Mouse (Mus musculus) bone marrow macrophage, adult 2 months (primary cell): ENCODE data around the gene Gas6. TPM values are rescaled to one million over a fixed set of nuclear protein-coding genes. Genes with fewer than 3 reads are reported as not detected.

Experiments used
- H3K27ac ChIP-seq: 2 replicates; pipeline ENCODE4 v1.5.1; 2012; ENCODE audit warnings: low read depth, low read length; ENCODE audit not compliant: insufficient read depth
- H3K4me1 ChIP-seq: 2 replicates; pipeline ENCODE4 v1.6.1; 2012; ENCODE audit warnings: low read length; ENCODE audit not compliant: control insufficient read depth, insufficient read depth
- H3K4me3 ChIP-seq: 2 replicates; pipeline ENCODE4 v1.5.1; 2012; ENCODE audit warnings: mild to moderate bottlenecking, low read length, moderate library complexity; ENCODE audit not compliant: insufficient read depth
- CTCF ChIP-seq: IDR thresholded peaks from 2 replicates; pipeline ENCODE4 v1.5.1; 2012; ENCODE audit warnings: low read depth, mild to moderate bottlenecking, low read length, moderate library complexity
- POLR2A ChIP-seq: IDR thresholded peaks from 2 replicates; pipeline ENCODE4 v1.6.1; 2012; ENCODE audit warnings: mild to moderate bottlenecking, low read depth, low read length, borderline replicate concordance
- polyA plus RNA-seq: library from polyadenylated mRNA; stranded (reverse); fragments of >200 nt; gene quantifications from 2 replicates; pipeline ENCODE4 v1.2.4, GENCODE M21; 2012; ENCODE audit not compliant: missing spikeins, insufficient read depth, insufficient read length

The Gas6 gene
- polyA plus RNA-seq, 1 experiment, result 319 TPM

- H3K27ac ChIP-seq, result no peak overlapping the region
- no peaks in the 10 kb centered on the region for H3K4me1 ChIP-seq
- TF ChIP-seq CTCF (no peak), POLR2A (no peak)
- H3K4me3 ChIP-seq, result no peak overlapping the region
Measured at GRCm38 (mm10) chr8:13446456-13446855, 47.8 kb downstream of the Gas6 start.

- H3K27ac ChIP-seq, result no peak overlapping the region
Measured at GRCm38 (mm10) chr8:13442152-13442551, 52.1 kb downstream of the Gas6 start.

GRCm38 (mm10) chr8:13437531-13437930 is 56.8 kb downstream of the Gas6 start:
- no peaks in the 10 kb centered on the region for H3K4me1 ChIP-seq
- H3K4me3 ChIP-seq, result no peak overlapping the region
- TF ChIP-seq POLR2A (no peak), CTCF (no peak)
- H3K27ac ChIP-seq, result no peak overlapping the region

More at GRCm38 (mm10) chr8:13442152-13442551, 52.1 kb downstream of the Gas6 start:
- TF ChIP-seq CTCF (no peak), POLR2A (no peak)
- Histone ChIP-seq H3K4me3 (no peak overlapping the region), H3K4me1 (no peaks in the 10 kb centered on the region)

GRCm38 (mm10) chr8:13436052-13436451 is 58.2 kb downstream of the Gas6 start:
- TF ChIP-seq POLR2A (no peak), CTCF (no peak)
- no peak overlapping the region for H3K4me3 ChIP-seq
- no peaks in the 10 kb centered on the region for H3K4me1 ChIP-seq
- no peak overlapping the region for H3K27ac ChIP-seq

- Histone ChIP-seq H3K4me3 (no peak within 1 kb of the TSS), H3K4me1 (no peaks in the 10 kb centered on the region), H3K27ac (no peak within 1 kb of the TSS)
Measured at GRCm38 (mm10) chr8:13434889-13435288, 59.4 kb downstream of the Gas6 start, which contains the start of gene Tmem255b. Tmem255b (plus strand) TSS chr8:13435189.

GRCm38 (mm10) chr8:13433130-13433529 is 61.2 kb downstream of the Gas6 start:
- H3K4me1 ChIP-seq, result no peaks in the 10 kb centered on the region
- no peak overlapping the region for H3K4me3 ChIP-seq
- H3K27ac ChIP-seq, result no peak overlapping the region
- TF ChIP-seq POLR2A (no peak), CTCF (no peak)

More at GRCm38 (mm10) chr8:13434889-13435288, 59.4 kb downstream of the Gas6 start, which contains the start of gene Tmem255b:
- TF ChIP-seq POLR2A (no peak), CTCF (no peak)

- H3K27ac ChIP-seq, result no peak overlapping the region
- TF ChIP-seq CTCF (no peak), POLR2A (no peak)
- H3K4me3 ChIP-seq, result no peak overlapping the region
- no peaks in the 10 kb centered on the region for H3K4me1 ChIP-seq
Measured at GRCm38 (mm10) chr8:13430866-13431265, 63.4 kb downstream of the Gas6 start.

GRCm38 (mm10) chr8:13430412-13430811 is 63.9 kb downstream of the Gas6 start:
- no peak for TF ChIP-seq CTCF
- TF ChIP-seq POLR2A, result no peak
- no peak overlapping the region for H3K4me3 ChIP-seq
- no peak overlapping the region for H3K27ac ChIP-seq
- H3K4me1 ChIP-seq, result no peaks in the 10 kb centered on the region

- Histone ChIP-seq H3K4me1 (no peaks in the 10 kb centered on the region), H3K4me3 (no peak overlapping the region), H3K27ac (no peak overlapping the region)
- TF ChIP-seq POLR2A, result no peak
- TF ChIP-seq CTCF, result no peak
Measured at GRCm38 (mm10) chr8:13428156-13428555, 66.1 kb downstream of the Gas6 start.

GRCm38 (mm10) chr8:13427351-13427750 is 66.9 kb downstream of the Gas6 start:
- no peak overlapping the region for H3K27ac ChIP-seq
- no peak overlapping the region for H3K4me3 ChIP-seq
- TF ChIP-seq POLR2A (no peak), CTCF (no peak)
- H3K4me1 ChIP-seq, result no peaks in the 10 kb centered on the region

- Histone ChIP-seq H3K4me3 (no peak overlapping the region), H3K4me1 (no peaks in the 10 kb centered on the region), H3K27ac (no peak overlapping the region)
- no peak for TF ChIP-seq POLR2A
Measured at GRCm38 (mm10) chr8:13420970-13421369, 73.3 kb downstream of the Gas6 start.
